ENCODE assay signal across 12 mouse cellular contexts in the genomic region with DNA sequence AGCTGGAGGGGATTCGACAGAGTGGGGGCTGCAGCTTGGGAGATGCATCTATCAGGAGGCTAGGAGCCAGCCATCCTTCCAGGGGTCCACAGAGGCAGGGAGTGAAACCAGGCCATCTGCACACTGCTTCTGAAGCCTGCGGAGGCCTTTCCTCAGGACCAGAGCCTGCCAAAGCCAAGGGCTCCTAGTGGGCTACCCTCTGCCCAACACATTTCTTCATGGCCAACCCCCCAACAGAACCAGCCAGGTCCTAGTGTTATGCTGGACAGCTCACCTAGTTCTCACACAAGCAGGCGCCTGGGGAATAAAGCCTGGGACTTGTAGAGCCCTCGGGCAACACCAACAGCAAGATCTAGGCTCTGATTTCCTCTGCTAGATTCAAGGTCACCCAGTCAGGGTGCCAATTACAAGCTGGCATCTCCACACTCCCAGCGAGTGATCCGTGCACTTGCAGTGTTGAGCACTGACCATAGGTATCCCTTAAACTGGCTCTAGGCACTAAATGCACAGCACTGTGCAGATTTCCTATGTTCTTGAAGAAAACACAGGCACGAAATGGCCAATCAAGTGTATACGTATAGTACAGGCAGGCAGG. TPM values are rescaled to one million over a fixed set of nuclear protein-coding genes. Genes with fewer than 3 reads are reported as not detected.
A peak's percentile ranks its signal among the peaks of the same experiment; 100 is the strongest.
DNase-seq lines count a peak whose midpoint lies in the region; ATAC-seq and TF ChIP-seq lines count a peak whose summit lies in the region.
"Had no signal": no experiment of that assay in that cellular context is flagged by ENCODE, and none has a peak within 500 bp of the region (broad histone marks: within the 10 kb centered on the region; RNA-seq: fewer than 3 reads in every experiment).

No protein-coding gene starts in this region.

- 0 out of 2 replicates have a peak overlapping the region, but pooled peaks have one; percentile 90 for H3K4me2 ChIP-seq in neural tube, embryonic 15.5 days

- TF ChIP-seq CTCF in small intestine, adult 2 months (IDR thresholded peaks at IDR 0.05; ENCODE audit: extremely low read depth, insufficient read length, insufficient replicate concordance, low read depth, low read length) = 0 out of 2 replicates have a peak, but pooled peaks have one; percentile 2

- H3K27ac ChIP-seq in neural tube, embryonic 15.5 days (replicated peaks) = no peak overlapping the region
- H3K27ac ChIP-seq in small intestine, adult 2 months (ENCODE audit: insufficient read depth, low read depth, low read length) = 0 out of 2 replicates have a peak overlapping the region, but pooled peaks have one; percentile 68
- H3K27ac ChIP-seq: forebrain, embryonic 10.5 days; limb, embryonic 15.5 days; midbrain, embryonic 15.5 days had no signal

- no peaks in the 10 kb centered on the region for H3K9me3 ChIP-seq in neural tube, embryonic 15.5 days (replicated peaks)
- H3K9me3 ChIP-seq: forebrain, embryonic 10.5 days; limb, embryonic 15.5 days; midbrain, embryonic 15.5 days had no signal

- no peak overlapping the region for H3K9ac ChIP-seq in neural tube, embryonic 15.5 days (replicated peaks)
- H3K9ac ChIP-seq: limb, embryonic 15.5 days; midbrain, embryonic 15.5 days had no signal

- DNase-seq in cerebellum, postnatal 4 days (ENCODE audit: low spot score in 2 of 2) = no peak
- DNase-seq in kidney, adult 18-20 months = peak; percentile 8
- no peak for DNase-seq in kidney, postnatal 10 days
- no peak for DNase-seq in neural tube, embryonic 10.5 days (ENCODE audit: extremely low spot score, low spot score)
- no peak for DNase-seq in ovary, postnatal 10 days (ENCODE audit: low spot score)
- DNase-seq: thymus, postnatal 36 days had no signal

- 88% methylated on average over 8 of the region's 8 CpGs for WGBS in neural tube, embryonic 15.5 days
- WGBS in small intestine, adult 2 months = 86% methylated on average over 8 of the region's 8 CpGs

- ATAC-seq in cerebellum, adult (ENCODE audit: insufficient number of reproducible peaks, low FRiP score, low TSS enrichment) = peak; percentile 41; the same call in 1 of the 2 replicates
- no peak for ATAC-seq in neural tube, embryonic 15.5 days (ENCODE audit: low FRiP score)
- ATAC-seq: midbrain, embryonic 15.5 days had no signal

- H3K36me3 ChIP-seq in neural tube, embryonic 15.5 days = peaks cover 17% of the 10 kb centered on the region
- peaks cover 15% of the 10 kb centered on the region for H3K36me3 ChIP-seq in small intestine, adult 2 months (ENCODE audit: control insufficient read depth, insufficient read depth, low read length)
- H3K36me3 ChIP-seq: midbrain, embryonic 15.5 days had no signal

- H3K27me3 ChIP-seq in neural tube, embryonic 15.5 days (replicated peaks) = no peaks in the 10 kb centered on the region
- H3K27me3 ChIP-seq in small intestine, adult 2 months (ENCODE audit: control insufficient read depth, insufficient read depth, low read length) = no peaks in the 10 kb centered on the region
- H3K27me3 ChIP-seq: limb, embryonic 15.5 days; midbrain, embryonic 15.5 days had no signal

- no peak for TF ChIP-seq POLR2A in small intestine, adult 2 months (IDR thresholded peaks at IDR 0.05; ENCODE audit: low read depth, low read length)

- no peak overlapping the region for H3K4me3 ChIP-seq in neural tube, embryonic 15.5 days (replicated peaks)
- H3K4me3 ChIP-seq in small intestine, adult 2 months (ENCODE audit: low read depth, low read length) = peak overlapping the region; percentile 46
- H3K4me3 ChIP-seq: forebrain, embryonic 10.5 days; limb, embryonic 15.5 days; midbrain, embryonic 15.5 days had no signal

- peaks cover 34% of the 10 kb centered on the region for H3K4me1 ChIP-seq in neural tube, embryonic 15.5 days
- peaks cover 19% of the 10 kb centered on the region for H3K4me1 ChIP-seq in small intestine, adult 2 months (ENCODE audit: control insufficient read depth, insufficient read depth, insufficient read length, low read length)

RNA-seq across cellular contexts. Expression of gene Zdhhc18, which starts 19.5 kb away (rescaled TPM):
- polyA plus RNA-seq in neural tube, embryonic 15.5 days (2015; fragmentation: Nextera tagmentation; extraction: Ambion mirVana) = 4.3 and 7.0 TPM in 2 replicates
- polyA plus RNA-seq in small intestine, adult 2 months (2012; rRNA removed) = 18.7 and 36.7 TPM in 2 replicates

RNA-seq across cellular contexts. Expression of gene Sfn, which starts 28.5 kb away (rescaled TPM):
- polyA plus RNA-seq in neural tube, embryonic 15.5 days (2015; fragmentation: Nextera tagmentation; extraction: Ambion mirVana) = 1.7 and 32.5 TPM in 2 replicates
- 175 and 423 TPM in 2 replicates for polyA plus RNA-seq in small intestine, adult 2 months (2012; rRNA removed)

RNA-seq across cellular contexts. Expression of gene Pigv, which starts 42.0 kb away (rescaled TPM):
- 12.4 and 15.7 TPM in 2 replicates for polyA plus RNA-seq in neural tube, embryonic 15.5 days (2015; fragmentation: Nextera tagmentation; extraction: Ambion mirVana)
- polyA plus RNA-seq in small intestine, adult 2 months (2012; rRNA removed) = 6.0 and 8.9 TPM in 2 replicates

RNA-seq across cellular contexts. Expression of gene Gpn2, which starts 46.3 kb away (rescaled TPM):
- polyA plus RNA-seq in neural tube, embryonic 15.5 days (2015; fragmentation: Nextera tagmentation; extraction: Ambion mirVana) = 17.0 and 17.2 TPM in 2 replicates
- polyA plus RNA-seq in small intestine, adult 2 months (2012; rRNA removed) = 40.7 and 77.8 TPM in 2 replicates

RNA-seq across cellular contexts. Expression of gene Gpatch3, which starts 55.9 kb away (rescaled TPM):
- polyA plus RNA-seq in neural tube, embryonic 15.5 days (2015; fragmentation: Nextera tagmentation; extraction: Ambion mirVana) = 5.8 TPM in 2 replicates
- polyA plus RNA-seq in small intestine, adult 2 months (2012; rRNA removed) = 4.1 and 7.3 TPM in 2 replicates
